Mouse (Mus musculus) heart, postnatal 14 days (tissue): ENCODE results near the gene Mst1. TPM values are rescaled to one million over a fixed set of nuclear protein-coding genes. Genes with fewer than 3 reads are reported as not detected.

Experiments used
- DNase-seq, 2 experiments: peaks; one replicate each; pipeline ENCODE4 v3.0.0; 2021 to 2022
- intact Hi-C: fragments of 180-260 bp; cut with DNase I; formaldehyde crosslinking; loops from one replicate; pipeline ENCODE4 v1.15.1; 2025
- long read RNA-seq, 2 experiments: library from polyadenylated mRNA; stranded (forward); transcript quantifications; one replicate each; pipeline ENCODE4 v2.0.0; 2021
- total RNA-seq, 2 experiments: library from RNA; stranded (reverse); gene quantifications; 2 replicates each; pipeline ENCODE4 v1.2.3; 2021

The Mst1 gene
- under 1 TPM in 1 of 2 experiments, not detected in 1; 0.38 TPM for total RNA-seq
- long read RNA-seq, experiment 1, result 0 reads
- long read RNA-seq, experiment 2, partial matches to known transcripts, result 1 of 1 reads
- long read RNA-seq, experiment 2, other reads (novel, unspliced or antisense), result 0 of 1 reads

DNA sequence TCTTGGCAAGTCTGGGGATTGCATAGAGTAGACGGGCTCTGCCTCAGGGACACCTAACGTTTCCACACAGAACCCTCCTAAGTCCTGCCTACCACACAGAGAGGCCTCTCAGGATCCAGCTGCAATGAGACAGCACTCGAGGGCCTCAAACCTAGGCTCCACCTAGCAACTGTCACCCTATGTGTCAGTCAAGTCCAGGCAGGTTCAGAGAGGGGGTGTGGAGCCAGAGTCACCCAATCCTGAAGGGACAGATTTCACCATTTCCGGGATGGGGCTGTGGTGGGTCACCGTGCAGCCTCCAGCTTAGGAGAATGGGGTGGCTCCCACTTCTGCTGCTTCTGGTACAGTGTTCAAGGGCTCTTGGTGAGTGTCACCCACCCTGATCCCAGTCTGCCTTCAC lies at the start of gene Mst1:
Gene Mst1, plus strand, starts transcription at position 269 of the 400 bp plus-strand sequence.
- intact Hi-C loops, result no loop called here
- no peak for DNase-seq

DNA sequence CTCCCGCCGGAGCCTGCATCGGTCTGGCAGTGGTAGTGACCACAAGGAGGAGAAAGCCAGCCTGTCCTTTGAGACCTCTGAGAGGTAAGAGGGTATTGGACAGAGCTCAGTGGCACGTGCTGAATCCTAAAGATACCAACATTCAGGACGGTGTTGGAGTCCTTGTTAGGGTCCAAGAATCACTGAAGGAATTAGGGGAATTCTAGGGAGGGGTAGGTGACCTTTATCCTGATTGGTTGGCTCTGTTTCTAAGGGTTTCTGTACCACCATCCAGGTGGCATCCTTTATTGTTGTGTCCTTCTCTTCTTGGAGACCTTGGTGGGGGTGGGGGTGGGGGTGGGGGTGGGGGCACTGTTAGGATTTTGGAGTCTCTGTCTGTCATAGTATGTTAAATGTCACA lies 48.1 kb upstream of the Mst1 start:
- no peak for DNase-seq
- intact Hi-C loops, result no loop called here

DNA sequence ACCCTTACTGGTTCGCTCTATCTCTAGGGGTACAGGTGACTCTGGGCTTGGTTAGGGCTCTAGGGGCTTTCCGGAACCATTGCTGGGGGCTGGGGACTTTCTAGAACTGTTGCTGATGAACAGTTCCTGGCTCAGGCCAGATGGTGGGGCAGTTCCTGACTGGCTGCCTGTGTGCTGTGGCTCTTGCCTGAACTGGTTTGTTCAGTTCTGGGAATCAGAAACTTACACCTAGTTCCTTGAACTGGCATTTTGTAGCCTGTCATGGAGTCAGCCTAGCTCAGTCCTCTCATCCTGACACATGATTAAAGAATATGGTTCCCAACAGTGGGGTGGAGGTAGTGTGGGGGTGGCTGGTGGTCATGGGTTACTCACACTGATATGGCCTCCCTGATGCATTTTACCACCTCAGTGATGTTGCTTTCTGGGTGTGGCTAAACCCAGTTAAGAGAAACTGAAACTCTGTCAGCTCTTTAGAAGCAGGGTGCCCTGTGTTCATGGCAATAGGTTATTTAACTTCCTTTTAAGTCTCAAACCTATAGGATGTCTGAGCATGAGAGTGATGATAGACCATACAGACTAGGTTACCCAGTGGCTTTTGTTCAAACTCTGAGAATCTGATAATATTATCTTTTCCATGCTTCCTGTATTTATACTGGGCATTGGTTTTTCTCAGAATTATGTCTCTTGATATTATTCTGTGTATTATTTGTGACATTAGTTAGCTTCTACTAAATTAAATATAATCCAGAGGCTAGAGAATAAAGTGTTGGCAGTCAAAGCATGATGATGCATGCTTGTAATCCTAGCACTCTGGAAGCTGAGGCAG lies 44.7 kb upstream of the Mst1 start:
- intact Hi-C loops, result no loop called here
- no peak for DNase-seq

DNA sequence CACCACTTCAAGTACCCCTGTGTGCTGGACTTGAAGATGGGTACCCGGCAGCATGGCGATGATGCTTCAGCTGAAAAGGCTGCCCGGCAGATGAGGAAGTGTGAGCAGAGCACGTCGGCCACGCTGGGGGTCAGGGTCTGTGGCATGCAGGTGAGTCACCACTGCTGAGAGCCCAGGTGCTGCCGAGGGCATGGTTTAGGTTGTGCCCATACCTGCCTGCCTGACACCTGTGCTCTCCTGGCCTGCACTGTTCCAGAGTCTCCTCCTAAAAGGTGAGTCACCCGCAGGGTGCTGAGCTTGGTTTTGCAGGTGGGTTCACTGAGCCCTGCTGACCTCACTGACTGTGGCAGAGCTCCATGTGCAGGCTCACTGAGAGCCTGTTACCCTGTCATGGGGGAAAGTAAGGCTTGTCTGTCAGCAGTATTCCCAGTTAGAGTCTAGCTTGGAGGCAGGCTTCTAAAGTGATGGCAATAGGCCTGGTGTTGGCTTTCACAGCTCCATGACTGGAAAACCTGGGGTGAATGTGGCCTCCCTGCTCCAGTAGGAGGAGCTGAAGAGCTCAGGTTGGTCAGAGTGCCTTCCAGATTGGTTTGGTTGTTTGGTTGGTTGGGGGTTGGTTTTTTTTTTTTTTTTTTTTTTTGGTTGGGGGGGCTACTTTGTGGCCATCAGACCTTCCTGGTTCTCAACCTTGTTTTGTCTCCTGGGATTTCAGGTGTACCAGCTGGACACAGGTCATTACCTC lies 35.3 kb upstream of the Mst1 start:
- no peak for DNase-seq
- intact Hi-C loops, result no loop called here

DNA sequence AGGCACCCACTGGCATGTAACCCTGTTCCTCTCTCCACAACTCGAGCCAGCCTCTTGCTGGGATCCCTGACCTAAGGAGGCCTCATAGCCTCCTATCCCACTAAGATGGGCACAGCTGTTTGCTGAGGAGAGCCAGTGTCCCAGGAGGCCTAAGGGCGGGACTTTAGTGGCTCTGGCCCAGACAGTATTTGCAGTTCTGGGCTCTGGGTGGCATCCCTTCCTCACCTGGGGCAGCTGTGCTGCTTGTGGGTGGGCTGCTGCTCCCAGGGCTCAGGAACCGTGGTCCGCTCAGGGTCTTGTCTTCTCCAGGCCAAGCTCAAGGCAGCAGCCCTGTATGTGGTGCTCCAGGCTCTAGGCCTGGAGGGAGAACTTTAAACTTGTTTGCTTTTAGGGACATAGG lies 33.7 kb upstream of the Mst1 start:
- intact Hi-C loops, result no loop called here

DNA sequence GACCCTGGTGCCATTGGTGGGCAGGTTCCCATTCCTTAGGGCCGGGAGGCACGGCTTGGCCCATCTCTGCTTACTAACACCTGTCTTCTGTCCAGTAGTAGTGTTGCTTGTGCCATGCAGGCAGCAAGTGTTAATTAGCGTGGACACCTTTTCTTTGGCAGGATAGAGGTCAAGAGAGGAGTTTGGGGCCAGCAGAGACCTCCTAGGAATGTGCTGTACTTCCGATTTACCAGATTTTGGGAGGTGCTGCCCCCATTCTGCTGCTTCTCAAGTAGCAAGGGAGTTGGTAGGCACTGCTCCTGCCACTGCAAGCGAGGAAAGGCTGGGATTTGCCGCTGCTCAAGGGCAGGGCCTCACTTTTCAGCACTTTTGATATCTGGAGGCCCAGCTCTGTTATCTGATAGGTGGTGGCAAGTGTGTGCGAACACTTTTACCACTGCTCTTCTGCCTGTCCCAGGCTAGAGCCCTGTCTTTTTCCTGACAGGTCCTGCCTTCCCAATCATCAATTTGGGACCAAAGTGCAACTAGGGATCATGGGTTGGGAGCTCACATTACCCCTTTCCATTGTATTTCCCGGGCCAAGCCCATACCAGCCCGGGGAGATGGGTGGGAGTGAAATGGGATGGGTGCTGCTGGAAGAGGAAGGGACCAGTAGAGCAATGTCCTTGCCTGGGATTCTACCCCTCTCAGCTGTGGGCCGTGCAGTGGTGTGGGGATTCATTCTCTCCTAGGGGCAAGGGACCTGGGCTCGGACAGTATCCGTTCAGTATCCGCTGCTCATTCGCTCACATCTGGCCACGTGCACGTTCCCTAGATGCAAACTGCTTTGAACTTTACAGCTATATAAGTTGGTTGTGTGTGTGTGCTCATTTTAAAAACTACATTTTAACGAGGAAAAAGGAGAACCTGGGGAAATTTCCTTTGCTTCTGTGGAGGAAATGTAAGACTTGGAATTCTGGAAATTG lies 32.4 kb upstream of the Mst1 start:
- intact Hi-C loops, result no loop called here
- DNase-seq, result no peak

More for the DNA sequence above, 33.7 kb upstream of the Mst1 start:
- no peak for DNase-seq

DNA sequence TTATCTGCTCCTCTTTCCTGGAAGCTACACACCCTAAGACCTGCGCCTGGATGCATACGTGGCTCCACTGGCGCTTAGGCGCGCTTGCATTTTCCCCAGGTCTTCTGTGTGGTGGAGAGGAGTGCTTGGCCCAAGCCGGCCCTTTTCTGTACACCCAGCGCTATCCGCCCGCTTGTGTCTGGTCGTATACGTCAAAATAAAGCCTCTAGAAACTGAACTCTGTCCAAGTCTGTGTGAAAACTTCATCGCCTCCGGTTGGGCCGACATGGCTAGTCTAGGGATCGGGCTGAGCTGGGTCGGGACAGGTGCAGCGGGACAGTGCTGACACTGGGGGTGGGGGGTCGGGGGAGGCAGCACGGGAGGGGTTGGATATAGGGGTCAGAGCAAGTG lies 31.7 kb upstream of the Mst1 start:
- intact Hi-C loops, result no loop called here
- no peak for DNase-seq

DNA sequence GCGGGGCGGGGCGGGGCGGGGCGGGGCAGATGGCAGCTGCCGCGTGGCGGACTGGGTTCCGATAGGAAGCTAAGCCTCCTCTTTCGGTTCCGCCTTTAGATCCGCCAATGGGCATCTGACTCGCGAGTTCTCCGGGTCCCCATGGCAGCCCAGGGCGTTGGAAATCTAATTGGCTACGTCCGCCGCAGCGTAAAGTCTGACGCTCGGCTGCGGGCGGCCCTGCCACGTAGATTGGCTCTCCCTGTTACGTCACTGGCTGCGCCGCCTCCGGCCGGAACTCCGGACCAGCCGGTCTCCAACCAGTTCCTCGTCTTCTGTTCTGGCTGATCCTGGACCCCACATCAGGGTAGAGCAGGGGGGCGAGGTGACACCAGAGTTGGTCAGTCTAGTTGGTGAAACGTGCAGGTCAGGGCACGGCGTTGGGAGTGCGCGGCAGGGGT lies 31.2 kb upstream of the Mst1 start, which contains the start of gene Gmppb:
Gene Gmppb, plus strand, starts transcription at position 227 of the 440 bp plus-strand sequence.
- peak; percentile 94 to 96 for DNase-seq
- intact Hi-C loops, result no loop called here

DNA sequence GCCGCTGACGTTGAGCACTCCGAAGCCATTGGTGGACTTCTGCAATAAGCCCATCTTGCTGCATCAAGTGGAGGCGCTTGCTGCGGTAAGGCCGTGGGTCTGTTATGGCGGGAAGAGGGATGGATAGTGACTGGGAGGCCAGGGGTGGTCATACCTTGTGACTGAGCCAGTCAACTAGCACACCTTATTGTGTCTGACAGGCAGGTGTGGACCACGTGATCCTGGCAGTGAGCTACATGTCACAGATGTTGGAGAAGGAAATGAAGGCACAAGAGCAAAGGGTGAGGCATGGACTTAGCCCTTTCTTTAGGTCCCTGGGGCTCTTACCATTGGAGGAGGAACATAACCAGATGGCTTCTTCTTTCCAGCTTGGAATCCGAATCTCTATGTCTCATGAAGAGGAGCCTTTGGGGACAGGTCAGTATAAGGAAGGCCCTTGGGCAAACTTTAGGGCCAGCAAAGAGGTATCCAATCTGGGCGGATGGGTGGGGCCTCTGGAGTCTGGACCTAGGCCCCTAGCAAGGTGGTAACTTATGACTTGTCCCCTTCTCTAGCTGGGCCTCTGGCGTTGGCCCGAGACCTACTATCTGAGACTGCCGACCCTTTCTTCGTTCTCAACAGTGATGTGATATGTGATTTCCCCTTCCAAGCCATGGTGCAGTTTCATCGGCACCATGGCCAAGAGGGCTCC lies 30.5 kb upstream of the Mst1 start:
- no peak for DNase-seq
- intact Hi-C loops, result loop anchor here (5.0 kb wide), 2 partner anchors 47 to 147 kb away; partner anchors contain the start of gene Ip6k1

DNA sequence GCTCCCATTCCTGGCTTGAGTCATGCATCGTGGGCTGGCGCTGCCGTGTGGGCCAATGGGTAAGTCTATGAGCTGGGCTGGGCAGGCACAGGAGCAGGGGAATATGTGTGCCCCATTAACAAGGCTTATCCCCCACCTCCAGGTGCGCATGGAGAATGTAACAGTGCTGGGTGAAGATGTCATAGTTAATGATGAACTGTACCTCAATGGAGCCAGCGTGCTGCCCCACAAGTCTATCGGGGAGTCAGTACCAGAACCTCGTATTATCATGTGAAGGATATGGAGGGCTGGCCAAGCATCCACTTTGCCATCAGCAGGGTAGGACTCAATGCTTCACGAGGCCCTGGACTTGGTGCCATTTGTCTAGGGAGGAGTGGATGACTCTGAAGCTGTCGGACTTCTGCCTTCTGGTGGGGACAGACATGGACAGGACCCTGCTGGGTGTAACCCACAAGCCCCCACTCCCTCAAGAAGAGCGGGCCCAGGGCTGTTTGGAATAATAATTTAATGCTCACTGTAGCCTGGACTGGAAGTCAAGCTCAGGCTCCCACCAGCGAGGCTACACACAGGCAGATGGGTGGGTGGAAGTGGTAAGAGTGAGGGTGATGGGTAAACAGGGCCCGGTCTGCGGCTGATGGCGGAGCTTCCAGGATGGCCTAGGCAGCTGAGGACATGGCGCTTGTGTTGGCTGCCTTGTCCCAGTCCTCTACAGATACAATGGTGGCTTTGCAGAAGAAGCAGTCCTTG lies 28.9 kb upstream of the Mst1 start:
- intact Hi-C loops, result loop anchor here (5.0 kb wide), 2 partner anchors 49 to 149 kb away; partner anchors contain the start of gene Ip6k1
- DNase-seq, result no peak

DNA sequence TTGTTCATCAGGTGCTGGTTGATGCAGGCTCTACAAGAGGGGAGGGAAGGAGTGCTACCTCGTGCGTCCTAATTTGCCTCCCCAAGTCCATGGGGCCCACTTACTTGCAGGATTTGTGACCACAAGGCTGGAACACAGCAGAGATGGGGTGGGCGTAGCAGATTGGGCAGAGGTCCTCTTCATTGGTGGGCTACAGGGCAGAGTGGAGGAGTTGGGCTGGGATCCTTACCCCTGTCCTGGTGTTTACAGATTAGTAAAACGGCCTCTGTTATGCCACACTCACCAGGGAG lies 28.4 kb upstream of the Mst1 start:
- intact Hi-C loops, result loop anchor here (2.0 to 5.0 kb wide), 3 partner anchors 50 to 150 kb away; partner anchors contain the start of gene Ip6k1
- DNase-seq, result no peak

DNA sequence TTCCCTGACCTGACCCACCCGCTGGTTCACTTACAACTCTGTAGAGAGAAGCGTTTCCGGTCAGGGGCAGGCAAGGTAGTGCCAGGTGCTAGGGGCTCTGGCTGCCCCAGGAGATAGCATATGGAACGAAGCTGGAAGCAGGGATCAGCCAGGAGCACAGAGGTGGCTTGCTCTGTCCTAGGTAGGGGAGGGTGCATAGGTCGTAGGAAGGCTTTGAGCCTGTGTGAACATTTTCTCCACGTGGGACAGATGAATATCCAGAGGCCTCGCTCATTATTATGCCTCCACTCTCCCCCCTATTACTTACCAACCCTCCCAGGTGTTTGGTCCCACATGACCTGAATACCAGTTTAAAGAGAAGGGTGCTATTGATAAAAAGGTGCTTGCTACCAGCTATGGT lies 27.8 kb upstream of the Mst1 start:
- DNase-seq, result no peak
- intact Hi-C loops, result loop anchor here (2.0 to 5.0 kb wide), 3 partner anchors 50 to 150 kb away; partner anchors contain the start of gene Ip6k1

DNA sequence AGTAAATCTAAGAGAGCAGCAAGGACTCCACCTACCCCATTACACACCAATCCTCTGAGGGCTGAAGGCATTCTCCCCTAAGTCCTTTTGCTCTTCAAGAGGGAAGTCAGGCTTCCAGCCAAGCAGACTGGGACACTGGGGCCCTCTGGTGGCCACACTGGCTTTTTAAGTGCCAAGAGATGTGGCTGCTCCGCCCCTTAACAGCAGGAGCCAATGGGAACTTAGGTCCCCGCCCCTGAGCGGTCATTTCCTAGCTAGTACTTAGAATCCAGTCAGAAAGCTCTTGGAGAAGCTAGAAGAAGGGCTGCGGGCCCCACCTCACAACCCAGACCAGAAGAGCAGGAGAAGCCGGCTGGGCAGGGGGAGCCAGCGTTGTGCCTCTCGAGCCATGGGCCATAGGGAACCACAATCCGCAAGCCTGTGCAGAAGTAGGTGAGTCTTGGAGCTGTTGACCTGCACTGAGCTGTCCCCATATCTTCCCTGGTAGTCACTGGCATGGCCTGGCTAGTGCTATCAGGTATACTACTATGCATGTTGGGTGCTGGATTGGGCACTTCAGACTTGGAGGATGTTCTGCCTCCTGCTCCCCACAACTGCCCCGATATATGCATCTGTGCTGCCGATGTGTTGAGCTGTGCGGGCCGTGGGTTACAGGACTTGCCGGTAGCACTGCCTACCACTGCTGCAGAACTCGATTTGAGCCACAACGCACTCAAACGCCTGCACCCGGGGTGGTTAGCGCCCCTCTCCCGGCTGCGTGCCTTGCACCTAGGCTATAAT lies 27.2 kb upstream of the Mst1 start, which contains the start of gene Amigo3:
Gene Amigo3, plus strand, starts transcription at position 275 of the 780 bp plus-strand sequence.
- peak; percentile 96 to 98 for DNase-seq
- intact Hi-C loops, result loop anchor here (2.0 to 5.0 kb wide), 3 partner anchors 51 to 151 kb away; partner anchors contain the start of gene Ip6k1

DNA sequence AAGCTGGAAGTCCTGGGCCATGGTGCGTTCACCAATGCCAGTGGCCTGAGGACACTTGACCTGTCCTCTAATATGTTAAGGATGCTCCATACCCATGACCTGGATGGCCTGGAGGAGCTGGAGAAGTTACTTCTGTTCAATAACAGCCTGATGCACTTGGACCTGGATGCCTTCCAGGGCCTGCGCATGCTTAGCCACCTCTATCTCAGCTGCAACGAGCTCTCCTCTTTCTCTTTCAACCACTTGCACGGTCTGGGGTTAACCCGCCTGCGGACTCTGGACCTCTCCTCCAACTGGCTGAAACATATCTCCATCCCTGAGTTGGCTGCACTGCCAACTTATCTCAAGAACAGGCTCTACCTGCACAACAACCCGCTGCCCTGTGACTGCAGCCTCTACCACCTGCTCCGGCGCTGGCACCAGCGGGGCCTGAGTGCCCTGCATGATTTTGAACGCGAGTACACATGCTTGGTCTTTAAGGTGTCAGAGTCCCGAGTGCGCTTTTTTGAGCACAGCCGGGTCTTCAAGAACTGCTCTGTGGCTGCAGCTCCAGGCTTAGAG lies 26.5 kb upstream of the Mst1 start:
- DNase-seq, result no peak
- intact Hi-C loops, result loop anchor here (2.0 to 5.0 kb wide), 3 partner anchors 51 to 151 kb away; partner anchors contain the start of gene Ip6k1

DNA sequence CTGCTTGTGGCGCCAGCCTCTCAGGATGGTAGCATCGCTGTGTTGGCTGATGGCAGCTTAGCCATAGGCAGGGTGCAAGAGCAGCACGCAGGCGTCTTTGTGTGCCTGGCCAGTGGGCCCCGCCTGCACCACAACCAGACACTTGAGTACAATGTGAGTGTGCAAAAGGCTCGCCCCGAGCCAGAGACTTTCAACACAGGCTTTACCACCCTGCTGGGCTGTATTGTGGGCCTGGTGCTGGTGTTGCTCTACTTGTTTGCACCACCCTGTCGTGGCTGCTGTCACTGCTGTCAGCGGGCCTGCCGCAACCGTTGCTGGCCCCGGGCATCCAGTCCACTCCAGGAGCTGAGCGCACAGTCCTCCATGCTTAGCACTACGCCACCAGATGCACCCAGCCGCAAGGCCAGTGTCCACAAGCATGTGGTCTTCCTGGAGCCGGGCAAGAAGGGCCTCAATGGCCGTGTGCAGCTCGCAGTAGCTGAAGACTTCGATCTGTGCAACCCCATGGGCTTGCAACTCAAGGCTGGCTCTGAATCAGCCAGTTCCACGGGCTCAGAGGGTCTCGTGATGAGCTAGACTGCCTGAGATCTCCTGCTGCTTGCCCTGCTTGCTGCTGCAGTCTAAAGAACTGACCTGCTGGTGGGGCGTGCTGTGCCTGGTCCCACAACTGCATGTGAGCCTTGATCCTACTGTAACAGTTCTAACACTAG lies 25.8 kb upstream of the Mst1 start:
- no peak for DNase-seq
- intact Hi-C loops, result loop anchor here (5.0 kb wide), 2 partner anchors 52 to 152 kb away; partner anchors contain the start of gene Ip6k1

DNA sequence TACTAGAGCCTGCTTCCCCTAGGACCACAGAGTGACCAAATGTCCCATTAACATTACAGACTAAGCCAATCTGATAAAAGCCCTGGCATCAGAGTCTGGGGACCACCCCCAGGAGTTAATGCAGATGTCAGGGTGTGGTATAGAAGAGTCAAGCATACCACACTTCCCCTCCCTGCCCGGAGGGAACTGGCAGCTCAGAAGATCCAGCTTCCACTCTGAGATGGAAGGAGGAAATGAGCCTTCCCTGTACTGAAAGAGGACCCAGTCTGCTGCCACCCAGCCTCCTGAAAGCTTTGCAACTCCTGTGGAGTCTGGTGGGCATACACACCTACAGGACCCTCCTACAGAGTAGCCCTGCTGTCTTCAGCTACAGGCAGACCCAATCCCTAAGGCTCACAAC lies 25.2 kb upstream of the Mst1 start:
- intact Hi-C loops, result no loop called here
- no peak for DNase-seq
